Mouse (Mus musculus): ENCODE data around the gene Gm44973.
"Not testable (repeated sequence)": the region's sequence is repeated elsewhere in the genome, so short reads cannot be mapped to it uniquely, and the experiment has no call there.

- TF ChIP-seq POLR2A (IDR thresholded peaks at IDR 0.05; ENCODE audit: borderline replicate concordance, insufficient read depth, low read length); CTCF (IDR thresholded peaks at IDR 0.05; ENCODE audit: borderline replicate concordance, insufficient read depth, low read depth, low read length): not testable (repeated sequence)
Measured at GRCm38 (mm10) chr7:5079365-5080009, 64.2 kb downstream of the Gm44973 start.
